Mouse (Mus musculus) cerebellum, adult 2 months (tissue): Measurements from ENCODE around the gene Btbd19.

Source experiments
- CTCF ChIP-seq: fragments of 200-500 bp; IDR thresholded peaks from 2 replicates; pipeline ENCODE4 v1.5.1; 2011; ENCODE audit warnings: low read depth, mild to moderate bottlenecking, control low read depth, low read length, moderate library complexity, borderline replicate concordance; ENCODE audit not compliant: insufficient read depth
- POLR2A ChIP-seq: fragments of 200-500 bp; IDR thresholded peaks from 2 replicates; pipeline ENCODE4 v1.6.1; 2011; ENCODE audit warnings: low read length, control low read depth, borderline replicate concordance; ENCODE audit not compliant: insufficient read depth

DNA sequence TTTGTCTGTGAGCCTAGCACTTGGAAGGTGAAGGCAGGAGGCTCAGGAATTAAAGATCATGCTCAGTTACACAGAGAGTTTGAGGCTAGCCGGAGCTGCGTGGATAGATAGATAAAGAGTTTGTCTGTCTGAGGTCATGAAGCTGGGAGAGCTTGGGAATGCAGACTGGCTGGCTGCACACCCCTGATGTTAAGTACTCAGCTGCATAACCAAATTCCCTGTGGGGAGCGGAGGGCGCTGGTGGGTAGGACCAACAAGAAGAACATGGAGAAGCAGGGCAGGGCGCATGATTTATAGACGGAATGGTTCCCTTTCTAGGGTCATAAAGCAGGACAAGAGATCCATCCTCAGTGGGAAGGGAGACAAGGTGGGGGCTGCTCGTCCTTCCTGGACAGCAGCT lies 17.5 kb upstream of the Btbd19 start:
- TF ChIP-seq CTCF: no peak
- no peak for TF ChIP-seq POLR2A
